Mouse (Mus musculus) E14TG2a.4 (cell line): Measurements from ENCODE around the gene Dclk1.
A peak's percentile ranks its signal among the peaks of the same experiment; 100 is the strongest.

Experiments used
- H3K27me3 ChIP-seq: 2 replicates; pipeline ENCODE4 v1.6.1; 2014; ENCODE audit warnings: low read length, control low read depth; ENCODE audit not compliant: insufficient read depth
- H3K36me3 ChIP-seq: 2 replicates; pipeline ENCODE4 v1.6.1; 2014; ENCODE audit warnings: low read length, control low read depth; ENCODE audit not compliant: insufficient read depth
- H3K4me1 ChIP-seq: replicated peaks from 2 replicates; pipeline ENCODE4 v1.6.1; 2014; ENCODE audit warnings: low read depth, low read length, control low read depth
- H3K4me3 ChIP-seq: replicated peaks from 2 replicates; pipeline ENCODE4 v1.5.1; 2014; ENCODE audit warnings: mild to moderate bottlenecking, low read length
- H3K9me3 ChIP-seq: 2 replicates; pipeline ENCODE4 v1.6.1; 2014; ENCODE audit warnings: low read length, control low read depth
- CTCF ChIP-seq: conservative IDR thresholded peaks from 2 replicates; pipeline ENCODE4 v1.5.1; 2014; ENCODE audit warnings: low read length
- NANOG ChIP-seq: IDR thresholded peaks from 2 replicates; pipeline ENCODE4 v1.6.1; 2014; ENCODE audit warnings: borderline replicate concordance, low read length, mixed read lengths
- POU5F1 ChIP-seq: IDR thresholded peaks from 2 replicates; pipeline ENCODE4 v1.6.1; 2014; ENCODE audit warnings: low read length, borderline replicate concordance

The Dclk1 gene

GRCm38 (mm10) chr3:55212254-55212653 is 29.9 kb upstream of the Dclk1 start:
- H3K9me3 ChIP-seq: no peaks in the 10 kb centered on the region

GRCm38 (mm10) chr3:55213785-55214184 is 28.4 kb upstream of the Dclk1 start:
- TF ChIP-seq CTCF: no peak
- no peak for TF ChIP-seq NANOG
- TF ChIP-seq POU5F1: no peak
- H3K9me3 ChIP-seq: no peaks in the 10 kb centered on the region
- no peaks in the 10 kb centered on the region for H3K4me1 ChIP-seq
- H3K27me3 ChIP-seq: no peaks in the 10 kb centered on the region
- H3K36me3 ChIP-seq: peaks cover 4% of the 10 kb centered on the region; the same call in 1 of the 2 replicates
- no peak overlapping the region for H3K4me3 ChIP-seq

More at GRCm38 (mm10) chr3:55212254-55212653, 29.9 kb upstream of the Dclk1 start:
- TF ChIP-seq POU5F1: no peak
- no peak for TF ChIP-seq CTCF
- no peak for TF ChIP-seq NANOG
- Histone ChIP-seq H3K4me1 (no peaks in the 10 kb centered on the region), H3K27me3 (no peaks in the 10 kb centered on the region), H3K36me3 (peaks cover 17% of the 10 kb centered on the region), H3K4me3 (no peak overlapping the region)

DNA sequence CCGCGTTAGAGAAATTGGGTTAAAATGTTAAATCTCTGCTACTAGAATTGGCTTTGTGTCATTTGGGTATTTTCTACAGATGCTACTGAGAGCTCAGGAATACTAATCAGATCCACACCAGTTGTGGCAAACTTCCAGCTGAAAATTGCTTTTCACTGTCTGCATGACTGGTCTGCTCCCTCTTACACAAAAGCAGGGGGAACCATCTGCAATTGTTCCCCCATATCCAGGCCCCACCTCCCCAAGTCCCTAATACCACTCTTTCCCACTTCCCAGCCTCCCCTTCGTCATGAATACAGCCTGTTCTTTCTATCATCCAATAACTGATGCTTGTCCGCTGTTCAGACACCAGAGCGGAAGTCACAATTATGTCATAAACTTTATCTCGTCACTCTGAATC is 27.8 kb upstream of the Dclk1 start:
- no peaks in the 10 kb centered on the region for H3K27me3 ChIP-seq
- no peaks in the 10 kb centered on the region for H3K36me3 ChIP-seq
- H3K4me1 ChIP-seq: no peaks in the 10 kb centered on the region
- TF ChIP-seq POU5F1 (no peak), NANOG (no peak), CTCF (no peak)
- H3K4me3 ChIP-seq: no peak overlapping the region
- no peaks in the 10 kb centered on the region for H3K9me3 ChIP-seq

DNA sequence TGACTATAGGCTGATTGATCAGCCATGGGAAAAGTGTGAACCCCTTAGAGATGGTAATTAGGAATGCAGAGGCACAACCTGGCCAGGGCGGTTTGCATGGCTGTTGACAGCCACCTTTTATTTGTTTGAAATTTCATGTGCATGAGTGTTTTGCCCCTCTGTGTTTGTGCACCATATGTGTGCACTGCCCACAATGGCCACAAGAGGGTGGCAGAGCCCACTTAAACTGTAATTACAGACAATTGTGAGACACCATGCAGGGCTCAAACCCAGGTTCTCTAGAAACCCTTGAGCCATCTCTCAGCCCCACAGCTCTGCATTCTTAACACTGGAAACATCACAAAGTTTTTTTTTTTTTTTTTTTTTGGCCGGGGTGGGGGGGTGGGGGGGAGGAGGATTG is 19.7 kb upstream of the Dclk1 start:
- H3K9me3 ChIP-seq: no peaks in the 10 kb centered on the region
- no peaks in the 10 kb centered on the region for H3K36me3 ChIP-seq
- H3K27me3 ChIP-seq: no peaks in the 10 kb centered on the region; the same call in 1 of the 2 replicates
- peaks cover 7% of the 10 kb centered on the region for H3K4me1 ChIP-seq
- H3K4me3 ChIP-seq: no peak overlapping the region
- TF ChIP-seq NANOG: no peak
- no peak for TF ChIP-seq POU5F1
- TF ChIP-seq CTCF: peak; percentile 80

DNA sequence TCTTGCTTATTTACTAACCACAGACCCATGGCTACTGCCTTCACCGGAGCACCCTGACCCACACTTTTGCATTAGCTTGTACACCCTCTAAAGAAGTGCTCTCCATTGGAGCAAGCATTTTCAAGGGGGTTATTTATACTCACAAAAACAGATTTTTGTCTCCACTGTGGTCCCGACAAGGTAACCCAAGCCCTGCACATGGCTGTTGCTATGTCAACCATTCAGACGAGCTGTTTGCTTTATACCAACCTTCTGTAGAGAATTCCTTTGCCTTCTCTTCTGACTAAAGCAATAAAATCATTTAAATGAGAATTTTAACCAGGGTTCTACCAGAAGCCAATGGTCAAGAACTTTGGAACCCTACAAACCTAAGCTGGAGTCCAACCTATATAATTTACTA is 18.3 kb upstream of the Dclk1 start:
- H3K27me3 ChIP-seq: no peaks in the 10 kb centered on the region; the same call in 1 of the 2 replicates
- H3K4me1 ChIP-seq: peaks cover 7% of the 10 kb centered on the region
- no peak for TF ChIP-seq POU5F1
- TF ChIP-seq CTCF: no peak
- TF ChIP-seq NANOG: no peak
- H3K36me3 ChIP-seq: no peaks in the 10 kb centered on the region
- no peak overlapping the region for H3K4me3 ChIP-seq
- H3K9me3 ChIP-seq: no peaks in the 10 kb centered on the region

- Histone ChIP-seq H3K4me3 (no peak overlapping the region), H3K4me1 (peaks cover 7% of the 10 kb centered on the region), H3K36me3 (no peaks in the 10 kb centered on the region), H3K9me3 (no peaks in the 10 kb centered on the region), H3K27me3 (no peaks in the 10 kb centered on the region; the same call in 1 of the 2 replicates)
- no peak for TF ChIP-seq POU5F1
These were observed 15.5 kb upstream of the Dclk1 start for GRCm38 (mm10) chr3:55226501-55227213.

DNA sequence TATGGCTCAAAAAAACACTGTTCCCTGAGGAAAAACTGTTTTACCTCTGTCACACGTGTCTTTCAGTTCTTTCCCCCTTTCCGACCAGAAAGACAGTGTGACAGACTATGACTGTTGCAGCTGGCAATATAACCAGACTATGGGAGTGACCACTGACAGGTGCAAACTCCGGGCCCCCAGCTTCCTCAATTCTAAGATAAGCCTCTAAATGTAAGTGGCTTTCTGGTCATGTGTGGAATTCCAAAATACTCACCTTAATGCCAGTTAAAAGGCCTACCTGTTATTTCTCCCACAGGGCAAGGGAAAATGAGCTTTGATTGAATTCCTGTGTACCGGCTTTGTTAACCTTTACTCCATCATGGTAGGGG is 15.0 kb upstream of the Dclk1 start:
- TF ChIP-seq CTCF: no peak
- no peak for TF ChIP-seq POU5F1
- TF ChIP-seq NANOG: no peak
- Histone ChIP-seq H3K27me3 (no peaks in the 10 kb centered on the region; the same call in 1 of the 2 replicates), H3K4me3 (no peak overlapping the region), H3K9me3 (no peaks in the 10 kb centered on the region), H3K36me3 (no peaks in the 10 kb centered on the region), H3K4me1 (peaks cover 7% of the 10 kb centered on the region)

GRCm38 (mm10) chr3:55242422-55243055 is 375 bp downstream of the Dclk1 start:
- Histone ChIP-seq H3K4me3 (peak overlapping the region; percentile 81), H3K27me3 (peaks cover 53% of the 10 kb centered on the region), H3K4me1 (peaks cover 18% of the 10 kb centered on the region), H3K36me3 (no peaks in the 10 kb centered on the region), H3K9me3 (no peaks in the 10 kb centered on the region)
- TF ChIP-seq CTCF (no peak), NANOG (no peak)

- no peak for TF ChIP-seq POU5F1
- TF ChIP-seq NANOG: no peak
- no peak for TF ChIP-seq CTCF
- H3K9me3 ChIP-seq: no peaks in the 10 kb centered on the region
These were observed 900 bp downstream of the Dclk1 start for GRCm38 (mm10) chr3:55243056-55243471.

More at GRCm38 (mm10) chr3:55243056-55243471, 900 bp downstream of the Dclk1 start:
- peaks cover 53% of the 10 kb centered on the region for H3K27me3 ChIP-seq
- peaks cover 13% of the 10 kb centered on the region for H3K4me1 ChIP-seq
- peak overlapping the region; percentile 81 for H3K4me3 ChIP-seq
- H3K36me3 ChIP-seq: no peaks in the 10 kb centered on the region
